Mouse (Mus musculus) bone marrow macrophage, adult 2 months (primary cell): Measurements from ENCODE around the gene Asb13.

Experiments
- CTCF ChIP-seq: IDR thresholded peaks from 2 replicates; pipeline ENCODE4 v1.5.1; 2012; ENCODE audit warnings: low read depth, mild to moderate bottlenecking, low read length, moderate library complexity
- POLR2A ChIP-seq: IDR thresholded peaks from 2 replicates; pipeline ENCODE4 v1.6.1; 2012; ENCODE audit warnings: mild to moderate bottlenecking, low read depth, low read length, borderline replicate concordance

- TF ChIP-seq POLR2A (no peak), CTCF (no peak)
These were observed 36.2 kb downstream of the Asb13 start for GRCm38 (mm10) chr13:3670039-3670438.
